Comparison of ENCODE assay signal across 12 mouse cellular contexts in the genomic region with DNA sequence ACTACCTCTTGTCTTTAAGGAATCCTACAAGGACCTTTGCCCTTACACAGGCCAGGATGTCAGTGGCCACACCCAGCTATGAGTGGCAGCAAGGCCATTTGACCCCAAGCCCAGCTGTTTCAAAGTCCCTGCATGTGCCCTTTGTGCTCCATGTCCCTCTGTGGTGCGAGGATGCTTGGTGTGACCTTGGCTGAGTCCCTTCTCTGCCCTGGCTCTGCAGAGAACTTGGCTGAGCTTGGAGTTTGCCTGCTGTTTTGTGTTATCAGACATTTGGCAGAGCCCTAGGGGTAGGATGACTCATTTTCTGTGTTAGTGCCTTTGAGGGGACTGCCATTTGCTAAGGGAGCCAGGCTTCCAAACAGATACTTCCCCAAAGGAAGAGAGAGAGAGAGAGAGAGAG. TPM values are rescaled to one million over a fixed set of nuclear protein-coding genes. Genes with fewer than 3 reads are reported as not detected.
DNase-seq lines count a peak whose midpoint lies in the region; ATAC-seq lines count a peak whose summit lies in the region.
"Had no signal": no experiment of that assay in that cellular context is flagged by ENCODE, and none has a peak within 500 bp of the region (broad histone marks: within the 10 kb centered on the region; RNA-seq: fewer than 3 reads in every experiment).

No protein-coding gene starts in this region.

- no peak overlapping the region for H3K27ac ChIP-seq in kidney, embryonic 15.5 days
- H3K27ac ChIP-seq in heart, embryonic 13.5 days (replicated peaks): peak overlapping the region; percentile 70; the same call in 1 of the 2 replicates

- peak; percentile 82 for DNase-seq in kidney, adult 9 months
- peak; percentile 61 for DNase-seq in adrenal gland, postnatal 25 days
- peak; percentile 57 for DNase-seq in lung, postnatal 14 days
- no peak for DNase-seq in thymus, adult 18-20 months
- no peak for DNase-seq in frontal cortex, postnatal 36 days (ENCODE audit: low spot score in 2 of 2)
- no peak for DNase-seq in B cell, adult 2 months
- DNase-seq: right cerebral cortex, postnatal 14 days had no signal

- no peak overlapping the region for H3K4me3 ChIP-seq in kidney, embryonic 15.5 days (replicated peaks)
- H3K4me3 ChIP-seq in heart, embryonic 13.5 days: no peak overlapping the region
- H3K4me3 ChIP-seq: erythroblast, embryonic 14.5 days had no signal

- H3K9me3 ChIP-seq in kidney, embryonic 15.5 days (replicated peaks): no peaks in the 10 kb centered on the region
- no peaks in the 10 kb centered on the region for H3K9me3 ChIP-seq in heart, embryonic 13.5 days

- peaks cover 79% of the 10 kb centered on the region for H3K4me1 ChIP-seq in kidney, embryonic 15.5 days
- H3K4me1 ChIP-seq in heart, embryonic 13.5 days: peaks cover 84% of the 10 kb centered on the region

- no peak for ATAC-seq in kidney, embryonic 15.5 days (replicated peaks; ENCODE audit: low FRiP score)
- ATAC-seq in heart, embryonic 13.5 days (ENCODE audit: extremely low read depth, insufficient number of reproducible peaks, low FRiP score, low TSS enrichment): no peak

- no peak overlapping the region for H3K4me2 ChIP-seq in kidney, embryonic 15.5 days
- H3K4me2 ChIP-seq in heart, embryonic 13.5 days: no peak overlapping the region

- no peak overlapping the region for H3K9ac ChIP-seq in kidney, embryonic 15.5 days
- H3K9ac ChIP-seq in heart, embryonic 13.5 days: no peak overlapping the region

- H3K27me3 ChIP-seq in kidney, embryonic 15.5 days: no peaks in the 10 kb centered on the region
- no peaks in the 10 kb centered on the region for H3K27me3 ChIP-seq in heart, embryonic 13.5 days (replicated peaks)

- 65% methylated on average over 1 of the region's 1 CpGs for WGBS in kidney, embryonic 15.5 days
- 44% methylated on average over 1 of the region's 1 CpGs for WGBS in heart, embryonic 13.5 days

- H3K36me3 ChIP-seq in kidney, embryonic 15.5 days: peaks cover 5% of the 10 kb centered on the region; the same call in 1 of the 2 replicates
- no peaks in the 10 kb centered on the region for H3K36me3 ChIP-seq in heart, embryonic 13.5 days

RNA-seq across cellular contexts. Expression of a gene that starts 17.3 kb away (rescaled TPM):
- 7.3 and 9.4 TPM in 2 replicates for polyA plus RNA-seq in kidney, embryonic 15.5 days (2015; fragmentation: Nextera tagmentation; extraction: Ambion mirVana)
- 9.3 and 11.7 TPM in 2 replicates for total RNA-seq in adrenal gland, postnatal 25 days (2021)
- polyA plus RNA-seq in heart, embryonic 13.5 days (2015; fragmentation: Nextera tagmentation; extraction: Ambion mirVana): 3.7 and 4.2 TPM in 2 replicates

RNA-seq across cellular contexts. Expression of a gene that starts 59.2 kb away (rescaled TPM):
- 100.0 and 109 TPM in 2 replicates for polyA plus RNA-seq in kidney, embryonic 15.5 days (2015; fragmentation: Nextera tagmentation; extraction: Ambion mirVana)
- total RNA-seq in adrenal gland, postnatal 25 days (2021): not detected in 2 replicates
- 0.90 and 1.3 TPM in 2 replicates for polyA plus RNA-seq in heart, embryonic 13.5 days (2015; fragmentation: Nextera tagmentation; extraction: Ambion mirVana)
- total RNA-seq: left cerebral cortex, postnatal 25 days had no signal
- polyA plus RNA-seq: erythroblast, embryonic 14.5 days; hindbrain, embryonic 16.5 days had no signal

Comparison
In these comparisons a context has a peak if more than half of its experiments do, and no peak if none do; other contexts are left out.
1. DNase-seq: peak in kidney, adult 9 months (single experiment), adrenal gland, postnatal 25 days (single experiment) and lung, postnatal 14 days (single experiment); none in thymus, adult 18-20 months (0 of 2), frontal cortex, postnatal 36 days (0 of 2) and B cell, adult 2 months (0 of 2).
2. RNA of a gene that starts 59.2 kb away (polyA plus RNA-seq): 100.0 to 109 TPM in kidney, embryonic 15.5 days; 0.90 to 1.3 TPM in heart, embryonic 13.5 days; every median in the first group is over 10 times any median in the second.